Mouse (Mus musculus): ENCODE measurements at regions not wholly inside any gene's neighbourhood (a gene's known extent, or its start where the extent isn't known, plus 50 kb on each side); places are given as distances from the start of the nearest gene placed in this dataset.

- peak; percentile 68 for ATAC-seq (ENCODE audit: low TSS enrichment)
These were observed 352.8 kb downstream of the Ptpru start for GRCm38 (mm10) chr4:131485126-131485825.

GRCm38 (mm10) chr4:131486821-131487220 lies 351.3 kb downstream of the Ptpru start:
- ATAC-seq (ENCODE audit: low TSS enrichment) = peak; percentile 86

GRCm38 (mm10) chr4:131488246-131488645 lies 349.8 kb downstream of the Ptpru start:
- ATAC-seq (ENCODE audit: low TSS enrichment) = no peak

GRCm38 (mm10) chr4:131489056-131489455 lies 349.0 kb downstream of the Ptpru start:
- no peak for ATAC-seq (ENCODE audit: low TSS enrichment)

- no peak for ATAC-seq (ENCODE audit: low TSS enrichment)
These were observed 346.1 kb downstream of the Ptpru start for GRCm38 (mm10) chr4:131491960-131492359.

- no peak for ATAC-seq (ENCODE audit: low TSS enrichment)
These were observed 344.4 kb downstream of the Ptpru start for GRCm38 (mm10) chr4:131493726-131494125.

- ATAC-seq (ENCODE audit: low TSS enrichment) = no peak
These were observed 341.2 kb downstream of the Ptpru start for GRCm38 (mm10) chr4:131496900-131497299.

- ATAC-seq (ENCODE audit: low TSS enrichment) = peak; percentile 88
These were observed 337.0 kb downstream of the Ptpru start for GRCm38 (mm10) chr4:131500928-131501650.

GRCm38 (mm10) chr4:131508154-131508553 lies 329.9 kb downstream of the Ptpru start:
- peak; percentile 47 for ATAC-seq (ENCODE audit: low TSS enrichment)

- peak; percentile 48 for ATAC-seq (ENCODE audit: low TSS enrichment)
These were observed 326.5 kb downstream of the Ptpru start for GRCm38 (mm10) chr4:131511586-131511985.

- ATAC-seq (ENCODE audit: low TSS enrichment) = no peak
These were observed 325.3 kb downstream of the Ptpru start for GRCm38 (mm10) chr4:131512768-131513167.

- ATAC-seq (ENCODE audit: low TSS enrichment) = peak; percentile 73
These were observed 317.3 kb downstream of the Ptpru start for GRCm38 (mm10) chr4:131520636-131521306.

- ATAC-seq (ENCODE audit: low TSS enrichment) = peak; percentile 55; the same call in 1 of the 2 replicates
These were observed 316.8 kb downstream of the Ptpru start for GRCm38 (mm10) chr4:131521307-131521651.

GRCm38 (mm10) chr4:131525236-131525635 lies 312.9 kb downstream of the Ptpru start:
- no peak for ATAC-seq (ENCODE audit: low TSS enrichment)

- no peak for ATAC-seq (ENCODE audit: low TSS enrichment)
These were observed 307.6 kb downstream of the Ptpru start for GRCm38 (mm10) chr4:131530491-131530890.

GRCm38 (mm10) chr4:131531003-131531402 lies 307.1 kb downstream of the Ptpru start:
- no peak for ATAC-seq (ENCODE audit: low TSS enrichment)

GRCm38 (mm10) chr4:131534831-131535230 lies 303.3 kb downstream of the Ptpru start:
- ATAC-seq (ENCODE audit: low TSS enrichment) = no peak

GRCm38 (mm10) chr4:131538237-131538636 lies 299.9 kb downstream of the Ptpru start:
- no peak for ATAC-seq (ENCODE audit: low TSS enrichment)

- no peak for ATAC-seq (ENCODE audit: low TSS enrichment)
These were observed 291.5 kb downstream of the Ptpru start for GRCm38 (mm10) chr4:131546422-131547200.

- no peak for ATAC-seq (ENCODE audit: low TSS enrichment)
These were observed 288.5 kb downstream of the Ptpru start for GRCm38 (mm10) chr4:131549581-131549980.

GRCm38 (mm10) chr4:131558513-131558912 lies 279.6 kb downstream of the Ptpru start:
- ATAC-seq (ENCODE audit: low TSS enrichment) = no peak

GRCm38 (mm10) chr4:131563851-131564250 lies 274.2 kb downstream of the Ptpru start:
- ATAC-seq (ENCODE audit: low TSS enrichment) = no peak

Measured in frontal cortex, adult (tissue).